Mouse (Mus musculus) mouse trophoblast stem cell (cell line): ENCODE results near the gene Insl3.
"Not testable (repeated sequence)": the region's sequence is repeated elsewhere in the genome, so short reads cannot be mapped to it uniquely, and the experiment has no call there.

Experiments used
- in situ Hi-C, 2 experiments: fragments of 300-500 bp; cut with MseI, MboI; formaldehyde crosslinking; loops; 2 replicates in 1 of 2; 3 replicates in 1 of 2; pipeline ENCODE4 v1.15.1; 2025

The Insl3 gene

DNA sequence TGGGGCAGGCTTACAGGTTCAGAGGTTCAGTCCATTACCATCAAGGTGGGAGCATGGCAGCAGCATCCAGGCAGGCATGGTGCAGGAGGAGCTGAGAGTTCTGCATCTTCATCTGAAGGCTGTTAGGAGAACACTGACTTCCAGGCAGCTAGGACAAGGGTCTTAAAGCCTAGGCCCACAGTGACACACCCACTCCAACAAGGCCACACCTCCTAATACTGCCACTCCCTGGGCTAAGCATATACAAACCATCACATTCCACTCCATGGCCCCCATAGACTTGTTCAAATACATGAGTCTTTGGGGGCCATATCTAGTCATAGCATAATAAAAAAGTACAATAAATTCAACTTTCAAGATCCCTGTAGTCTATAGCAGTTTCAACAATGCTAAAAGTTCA is 14.4 kb downstream of the Insl3 start:
- in situ Hi-C loops: not testable (repeated sequence)

DNA sequence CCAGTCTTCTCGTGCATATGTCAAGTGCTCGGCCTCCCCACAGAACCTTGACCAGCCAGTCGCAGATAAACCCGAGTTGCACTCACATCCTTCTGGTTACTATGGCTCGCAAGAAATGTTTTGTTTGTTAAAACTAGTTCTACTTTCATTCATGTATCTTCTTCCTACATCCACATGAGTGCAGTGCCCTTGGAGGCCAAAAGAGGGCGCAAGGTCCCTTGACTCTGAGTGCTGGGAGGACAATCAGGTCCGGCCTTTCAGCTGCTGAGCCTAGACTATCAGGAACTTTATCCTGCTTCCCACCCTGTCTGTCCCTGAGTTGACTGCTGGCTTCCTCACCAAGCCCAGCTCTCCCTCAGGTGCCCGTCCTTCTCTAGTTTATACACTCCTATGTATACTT is 18.9 kb downstream of the Insl3 start:
- in situ Hi-C loops: no loop called here

DNA sequence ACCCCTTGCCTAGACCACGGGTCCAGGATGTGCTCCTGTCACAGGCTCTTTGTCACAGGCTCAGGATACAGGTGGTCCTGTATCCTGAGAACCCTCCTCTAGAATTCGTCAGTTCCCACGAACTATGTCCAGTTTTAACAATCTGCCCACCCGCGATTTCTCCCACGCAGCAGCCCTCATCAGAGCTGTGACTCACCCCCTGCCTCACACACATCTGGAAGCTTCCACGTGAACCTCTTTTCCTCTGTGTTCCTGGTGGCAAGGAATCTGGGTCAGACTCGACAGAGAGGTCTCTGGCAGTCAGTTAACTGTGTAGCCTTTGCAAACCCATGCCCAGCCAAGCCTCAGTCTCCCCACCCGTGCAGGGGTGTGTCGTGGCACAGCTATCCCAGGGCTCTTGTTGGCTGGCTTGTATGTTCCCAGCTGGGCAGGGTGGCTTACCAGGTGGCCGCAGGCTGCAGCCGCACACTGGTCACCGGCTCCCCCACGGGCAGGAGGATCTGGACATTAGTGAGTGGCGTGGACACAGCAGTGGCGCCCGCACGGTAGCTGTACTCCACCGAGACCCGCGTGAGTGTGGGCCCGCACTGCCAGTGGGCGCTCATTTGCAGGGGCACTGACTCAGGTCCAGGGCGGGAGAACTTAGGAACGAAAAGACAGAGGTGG is 20.3 kb downstream of the Insl3 start:
- in situ Hi-C loops: no loop called here

DNA sequence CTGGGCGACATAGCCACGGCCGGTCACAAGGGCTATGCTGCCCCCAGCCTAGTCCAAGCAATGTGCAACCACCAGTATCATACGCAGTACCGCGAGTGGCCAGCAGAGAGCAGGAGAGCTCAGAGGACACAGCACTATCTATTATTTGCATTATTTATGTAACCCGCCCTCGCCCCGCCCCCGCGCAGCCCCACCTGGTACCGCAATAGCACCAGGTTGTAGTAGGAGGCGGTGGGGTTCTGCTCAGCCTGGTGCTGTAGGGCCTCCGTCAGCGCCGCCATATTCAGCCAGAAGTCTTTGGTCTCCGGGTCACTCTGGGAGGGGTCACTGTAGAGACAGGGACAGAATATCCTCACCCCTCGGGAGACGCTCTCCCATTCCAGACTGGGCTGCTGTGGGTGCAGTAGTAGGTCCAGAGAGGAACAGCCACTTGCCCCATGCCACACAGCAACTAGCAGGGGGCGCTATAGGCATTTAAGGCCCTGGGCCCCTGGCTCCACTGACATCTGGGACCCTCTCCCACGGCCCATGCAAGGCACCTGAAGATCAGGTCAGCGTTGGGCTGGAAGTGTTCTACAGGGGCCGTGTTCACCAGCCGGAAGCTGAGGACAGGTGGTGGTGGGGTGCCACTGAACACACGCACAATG is 20.9 kb downstream of the Insl3 start:
- in situ Hi-C loops: no loop called here

DNA sequence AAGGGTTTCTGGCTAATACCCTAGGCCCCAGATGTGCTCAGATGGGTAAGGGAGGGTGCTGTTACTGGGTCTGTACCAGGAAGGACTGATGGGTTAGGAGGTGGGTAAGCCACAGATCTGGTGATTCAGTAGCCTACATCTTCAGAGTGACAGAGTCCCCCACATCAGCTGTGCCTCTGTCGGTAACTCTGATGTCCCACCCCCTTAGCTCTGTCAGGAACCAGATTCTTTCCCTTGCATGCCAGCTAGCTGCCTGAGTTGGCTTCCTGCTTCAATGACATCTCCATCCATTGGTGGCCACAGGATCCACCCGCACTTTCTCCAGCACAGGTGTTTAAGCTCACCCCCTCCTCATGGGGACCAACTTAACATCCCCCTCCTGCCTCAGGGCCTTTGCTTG is 22.6 kb downstream of the Insl3 start:
- in situ Hi-C loops: no loop called here

DNA sequence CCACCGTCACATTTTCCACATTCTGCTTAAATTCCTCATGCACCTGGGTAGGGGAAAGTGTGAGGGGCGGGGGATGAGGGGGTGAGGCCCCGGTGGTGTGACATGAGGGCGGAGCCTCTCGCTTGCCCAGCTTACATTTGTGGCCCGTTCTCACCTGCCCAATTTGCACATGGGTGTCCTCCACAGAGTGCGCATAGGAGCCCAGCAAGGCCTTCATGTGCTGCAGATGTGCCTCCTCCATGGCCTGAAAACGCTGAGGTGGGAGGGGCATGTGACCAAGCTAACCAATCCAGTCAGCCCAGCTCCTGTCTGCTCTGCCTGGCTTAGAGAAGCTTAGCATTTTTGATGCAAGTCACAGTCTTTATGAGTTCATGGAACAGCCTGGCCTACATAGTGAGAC is 26.5 kb downstream of the Insl3 start:
- in situ Hi-C loops: no loop called here

DNA sequence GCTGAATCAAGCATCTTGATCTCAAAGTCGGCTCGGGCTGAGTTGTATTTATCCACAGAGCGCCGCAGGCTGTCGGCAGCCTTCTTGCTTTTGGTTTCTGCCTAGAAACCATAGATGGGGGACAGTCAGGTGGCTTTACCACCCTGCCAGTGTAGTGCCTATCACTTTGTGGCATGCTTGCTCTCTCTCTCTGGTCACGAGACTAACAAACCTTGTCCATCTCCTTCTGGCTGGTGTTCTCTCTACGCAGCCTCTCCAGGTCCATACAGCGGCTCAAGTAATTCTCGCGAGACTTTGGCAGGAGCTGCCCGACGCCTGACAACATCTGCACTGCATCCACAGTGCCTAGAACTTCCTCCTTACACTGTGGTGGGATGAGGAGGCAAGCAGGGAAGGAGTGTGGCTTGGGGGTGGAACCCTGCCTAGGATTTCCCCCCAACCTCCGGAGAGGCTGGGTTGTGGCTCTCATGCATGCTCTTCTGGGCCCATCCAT is 27.6 kb downstream of the Insl3 start:
- in situ Hi-C loops: no loop called here

DNA sequence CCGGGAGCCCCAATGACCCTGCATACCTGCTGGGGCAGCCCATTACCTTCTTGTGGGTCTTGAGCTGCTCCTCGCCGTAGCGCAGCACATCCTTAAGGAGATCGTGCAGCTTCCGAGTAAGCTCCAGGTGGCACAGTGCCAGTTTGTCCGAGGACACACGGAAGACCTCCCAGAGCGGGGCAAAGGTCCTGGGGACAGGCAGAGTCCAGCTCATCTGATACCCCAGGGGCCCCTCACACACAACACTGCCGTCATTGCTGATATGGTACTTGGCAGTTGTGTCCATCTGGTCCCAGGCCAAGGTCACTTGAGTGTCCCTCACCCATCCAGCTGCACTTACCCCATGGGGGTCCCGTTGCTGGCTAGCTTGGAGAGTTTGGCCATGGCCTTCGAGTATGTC is 28.1 kb downstream of the Insl3 start:
- in situ Hi-C loops: no loop called here

DNA sequence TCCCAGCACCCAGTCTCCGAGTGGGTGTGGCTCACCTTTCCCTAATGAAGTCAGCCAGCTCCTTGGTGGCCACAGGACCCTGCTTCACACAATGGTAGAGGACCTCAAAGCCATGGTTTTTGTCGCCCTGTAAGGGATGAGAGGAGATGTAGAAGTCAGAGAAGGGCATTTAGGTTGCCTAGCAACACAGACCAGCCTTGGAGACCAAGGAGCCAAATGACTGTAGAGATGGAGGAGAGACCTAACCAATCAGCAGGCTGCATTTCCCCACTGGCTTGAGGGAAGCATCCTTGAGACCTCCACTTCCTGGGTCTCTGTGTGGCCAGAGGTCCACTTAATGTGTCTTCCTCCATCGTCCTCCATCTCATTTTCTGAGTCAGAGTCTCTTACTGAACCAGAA is 29.2 kb downstream of the Insl3 start:
- in situ Hi-C loops: no loop called here

DNA sequence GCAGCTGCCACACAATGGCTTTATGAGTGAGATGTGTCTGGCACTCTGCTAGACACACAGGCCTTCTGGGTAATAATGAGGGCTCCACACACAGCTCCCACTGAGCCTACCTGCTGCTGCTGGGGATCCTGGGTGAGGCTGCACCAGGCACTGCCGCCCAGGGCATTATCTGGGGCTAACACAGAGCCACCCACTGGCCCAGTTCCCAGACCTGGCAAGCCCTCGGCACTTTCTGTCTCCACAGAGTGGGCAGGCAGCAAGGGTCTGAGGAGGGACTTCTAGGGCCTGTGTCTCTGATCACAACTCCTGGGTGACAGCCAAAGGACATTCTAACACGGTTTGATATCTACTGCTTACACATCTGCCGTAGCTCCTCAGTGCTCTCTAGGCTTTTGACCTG is 30.2 kb downstream of the Insl3 start:
- in situ Hi-C loops: no loop called here

DNA sequence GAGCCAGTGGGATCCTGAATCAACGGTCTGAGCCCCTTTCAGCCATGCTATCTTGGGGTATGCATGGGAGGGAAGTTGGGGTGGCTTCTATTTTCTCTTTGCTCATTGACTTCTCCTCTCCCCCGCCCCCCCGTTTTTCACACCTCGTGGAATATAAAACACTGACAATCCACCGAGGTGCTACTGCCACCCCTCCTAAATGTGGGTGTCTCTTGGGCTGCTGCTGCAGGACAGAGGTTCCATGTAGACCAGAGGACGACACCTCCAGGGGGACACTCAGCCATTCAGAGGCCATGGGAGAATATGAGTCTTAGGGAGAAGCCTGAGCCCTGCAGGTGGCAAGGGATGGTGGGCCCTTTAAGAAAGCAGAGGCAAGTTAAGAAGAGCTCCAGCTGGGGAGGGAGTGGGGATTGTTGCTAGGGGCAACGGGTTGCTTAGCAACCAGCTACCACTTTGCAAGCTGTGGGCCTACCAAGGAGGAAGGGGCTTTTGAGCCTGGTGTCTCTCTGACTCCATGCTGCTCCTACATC is 31.0 kb downstream of the Insl3 start:
- in situ Hi-C loops: no loop called here

DNA sequence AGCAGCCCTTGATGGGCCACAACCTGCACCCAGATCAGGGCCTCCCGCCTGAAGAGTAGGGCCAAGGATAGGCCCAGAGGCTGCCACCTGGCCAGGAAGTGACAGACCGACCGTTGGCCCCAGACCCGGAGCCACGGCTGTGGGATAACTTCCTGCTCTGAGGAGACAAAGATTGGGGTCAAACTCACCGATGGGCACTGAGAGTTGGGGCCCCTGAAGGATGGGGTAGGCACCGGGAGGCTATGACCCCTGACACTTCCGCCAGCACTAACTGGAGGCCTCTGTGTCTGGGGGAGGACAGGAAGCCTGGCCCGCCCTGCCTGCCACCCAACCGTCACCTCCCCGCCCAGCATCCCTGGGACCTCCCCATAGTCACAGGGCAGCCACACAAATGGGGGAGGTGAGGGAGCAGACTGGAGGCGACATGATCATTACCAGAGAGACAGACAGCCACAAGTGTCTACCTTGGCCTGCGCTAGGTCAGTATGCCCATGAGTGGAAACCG is 34.1 kb downstream of the Insl3 start:
- in situ Hi-C loops: no loop called here

DNA sequence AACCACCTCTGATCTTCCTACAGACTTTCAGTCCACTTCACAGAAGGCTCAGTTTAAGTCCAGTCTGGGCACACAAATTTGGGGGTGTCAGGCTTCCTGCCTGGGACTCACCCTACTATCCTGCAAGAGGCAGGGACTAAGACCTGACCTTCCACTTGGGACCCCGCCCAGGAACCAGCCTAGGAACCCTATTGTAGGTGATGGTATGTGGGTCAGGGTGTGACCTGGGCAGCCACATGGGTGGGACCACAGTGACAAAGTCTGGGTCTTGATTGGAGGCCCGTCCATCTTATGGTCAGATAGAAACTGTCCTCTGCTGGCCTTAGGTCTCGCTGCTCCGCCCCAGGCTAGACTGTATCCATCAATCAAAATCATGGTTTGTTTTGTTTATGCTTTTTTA is 35.4 kb downstream of the Insl3 start:
- in situ Hi-C loops: no loop called here

DNA sequence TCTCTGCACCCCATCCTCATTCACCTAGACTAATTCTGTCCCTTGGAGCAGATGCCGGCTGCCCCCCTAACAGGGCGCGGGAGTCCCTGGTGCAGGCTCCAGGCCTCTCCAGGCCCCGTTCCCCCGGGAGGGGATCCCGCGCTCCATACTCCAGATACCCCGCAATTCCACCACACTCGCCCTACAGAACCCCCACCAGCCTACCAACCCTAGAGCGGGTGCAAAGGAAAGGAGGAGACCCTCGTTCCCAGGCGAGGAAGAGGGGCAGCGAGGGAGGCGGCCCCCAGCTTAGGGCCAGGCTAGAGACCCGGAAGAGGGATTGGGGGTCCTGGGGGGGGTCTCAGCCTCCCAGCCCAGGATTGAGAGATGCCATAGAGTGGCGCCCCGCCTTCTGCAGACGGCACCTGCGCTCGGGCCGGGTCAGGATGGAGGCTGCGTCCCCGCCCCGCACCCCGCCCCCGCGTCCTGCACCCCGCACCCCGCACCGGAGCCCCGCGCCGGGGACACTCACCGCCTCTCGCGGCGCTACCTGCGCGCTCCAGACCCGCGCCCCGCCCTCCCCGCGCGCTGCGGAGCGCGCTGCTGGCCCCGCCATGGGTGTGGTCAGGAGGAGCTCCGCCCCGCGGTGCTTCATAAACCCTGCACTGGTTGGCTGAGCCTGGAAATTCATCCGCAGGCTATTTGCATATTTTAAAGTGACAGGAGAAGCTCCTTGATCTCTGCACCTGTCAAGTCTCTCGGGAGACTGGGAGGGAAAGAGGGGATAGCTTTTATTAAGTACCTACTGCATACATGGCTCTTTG is 36.3 kb downstream of the Insl3 start, which contains the start of gene Fcho1:
Gene Fcho1, minus strand, starts transcription at position 595 of the 803 bp plus-strand sequence.
- in situ Hi-C loops: loop anchor here (25.0 kb wide), 1 partner anchor 588 kb away; no protein-coding TSS in a partner anchor

DNA sequence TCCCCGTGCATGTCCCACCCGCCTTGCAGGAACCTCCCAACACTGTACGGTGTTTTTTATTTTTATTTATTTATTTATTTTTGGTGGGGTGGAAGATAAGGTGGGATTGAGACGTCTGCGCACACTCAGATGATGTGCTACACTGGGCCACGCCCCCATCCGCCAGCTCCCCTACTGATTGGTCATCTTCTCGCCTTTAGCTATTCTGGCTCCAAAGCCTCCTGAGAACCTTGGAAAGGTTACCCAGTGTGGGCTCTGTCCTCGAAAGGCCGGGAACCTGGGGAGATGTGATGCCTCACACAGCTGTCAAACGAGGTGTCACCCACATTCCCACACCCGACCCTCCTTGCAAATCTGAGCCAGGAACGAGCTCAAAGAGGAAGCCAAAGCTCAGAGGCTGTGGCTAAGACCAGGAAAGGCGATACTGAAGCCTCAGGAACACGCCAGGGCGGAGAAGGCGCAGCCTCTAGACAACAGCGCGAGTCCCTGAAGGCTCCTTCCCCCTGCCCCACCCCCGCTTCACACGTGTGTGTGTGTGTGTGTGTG is 39.3 kb downstream of the Insl3 start:
- in situ Hi-C loops: loop anchor here (25.0 kb wide), 1 partner anchor 591 kb away; no protein-coding TSS in a partner anchor

DNA sequence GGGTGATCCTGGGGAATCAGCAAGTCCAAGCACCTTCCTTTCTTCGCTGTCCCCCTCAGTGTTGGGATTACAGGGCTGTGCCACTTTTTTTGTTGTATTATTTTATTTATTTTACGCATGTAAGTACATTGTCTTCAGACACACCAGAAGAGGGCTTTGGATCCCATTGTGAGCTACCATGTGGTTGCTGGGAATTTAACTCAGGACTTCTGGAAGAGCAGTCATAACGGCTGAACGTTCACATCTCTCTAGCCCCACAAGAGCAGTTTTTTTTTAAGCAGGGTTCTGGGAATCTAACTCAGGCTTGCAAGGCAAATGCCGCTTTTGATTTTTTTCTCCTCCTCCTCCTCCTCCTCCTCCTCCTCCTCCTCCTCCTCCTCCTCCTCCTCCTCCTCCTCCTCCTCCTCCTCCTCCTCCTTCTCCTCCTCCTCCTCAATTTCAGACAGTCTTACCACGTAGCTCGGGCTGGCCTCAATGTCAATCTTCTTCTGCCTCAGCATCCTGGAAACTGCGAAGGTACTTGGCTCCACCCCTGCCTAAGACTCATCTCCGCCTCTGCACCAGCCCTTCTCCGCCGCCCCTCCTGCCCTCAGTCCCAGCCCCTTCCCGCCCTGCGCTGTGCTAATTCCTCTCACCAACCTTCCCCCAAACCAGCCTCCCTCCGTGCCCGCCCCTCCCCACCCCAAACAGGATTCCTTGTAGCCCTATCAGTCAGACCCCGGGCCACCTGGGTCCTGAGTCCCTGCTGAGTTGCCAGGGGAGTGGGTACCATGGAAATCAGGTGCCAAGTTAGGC is 40.0 kb downstream of the Insl3 start:
- in situ Hi-C loops: loop anchor here (25.0 kb wide), 1 partner anchor 592 kb away; no protein-coding TSS in a partner anchor

DNA sequence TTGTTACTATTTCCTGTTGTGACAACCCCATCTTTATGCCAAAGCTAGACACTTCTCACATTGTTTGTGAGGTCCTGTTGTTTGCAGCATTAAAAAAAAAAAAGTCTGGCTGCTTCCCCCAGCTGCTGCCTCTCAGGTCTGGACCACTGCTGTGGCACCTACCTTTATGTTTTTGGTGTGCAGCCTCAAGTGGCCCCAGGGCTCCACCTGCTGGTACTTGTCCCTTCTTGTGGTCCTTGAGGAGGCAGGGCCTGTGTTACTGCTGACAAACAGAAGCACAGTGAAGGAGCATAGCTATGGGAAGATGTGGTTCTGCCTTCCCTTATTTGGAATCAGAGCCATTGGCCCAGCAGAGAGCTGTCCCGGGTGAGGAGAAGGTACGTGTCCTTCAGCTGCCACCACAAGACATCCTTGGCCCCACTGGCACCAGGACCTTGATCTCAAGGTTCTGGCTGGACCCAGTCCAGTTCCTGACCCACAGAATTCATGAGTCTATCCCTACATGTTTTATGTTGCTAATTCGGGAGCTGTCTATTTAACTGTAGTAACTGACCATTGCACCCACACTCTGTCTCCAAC is 42.7 kb downstream of the Insl3 start:
- in situ Hi-C loops: loop anchor here (25.0 kb wide), 1 partner anchor 594 kb away; no protein-coding TSS in a partner anchor

DNA sequence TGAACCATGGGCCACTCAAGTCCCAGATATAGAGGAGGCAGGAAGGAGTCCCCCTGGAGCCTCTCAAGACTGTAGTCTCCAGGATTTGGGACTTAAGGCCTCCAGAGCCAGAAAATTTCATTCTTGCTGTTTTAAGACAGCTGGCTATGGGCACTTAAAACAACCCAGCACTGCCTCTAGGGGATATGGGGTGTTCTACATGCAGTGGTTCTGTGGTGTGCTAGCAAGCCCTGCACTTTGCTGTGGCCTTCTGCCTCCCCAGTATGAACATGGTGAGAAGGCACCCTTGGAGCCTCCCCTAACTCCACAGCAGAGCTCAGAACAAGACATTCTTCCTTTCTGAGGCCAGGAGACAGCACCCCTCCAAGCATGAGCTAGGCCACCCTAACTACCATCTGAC is 49.3 kb downstream of the Insl3 start:
- in situ Hi-C loops: loop anchor here (25.0 kb wide), 1 partner anchor 601 kb away; no protein-coding TSS in a partner anchor
